19 mouse cellular contexts compared by ENCODE assay signal in genomic region chr15:91651493-91651892, GRCm38 (mm10). TPM values are rescaled to one million over a fixed set of nuclear protein-coding genes. Genes with fewer than 3 reads are reported as not detected.
DNase-seq lines count a peak whose midpoint lies in the region; ATAC-seq lines count a peak whose summit lies in the region.
"Had no signal": no experiment of that assay in that cellular context is flagged by ENCODE, and none has a peak within 500 bp of the region (broad histone marks: within the 10 kb centered on the region; RNA-seq: fewer than 3 reads in every experiment).

No protein-coding gene starts in this region.

- ATAC-seq in CD4-positive, CD25-positive, alpha-beta regulatory T cell, adult 4 months: no peak
- peak; percentile 94 for ATAC-seq in megakaryocyte progenitor cell, adult 5-6 weeks (replicated peaks; ENCODE audit: poor library complexity)
- ATAC-seq: liver, postnatal 0 days had no signal

- intact Hi-C loops in heart, postnatal 36 days (cut with DNase I): no loop called here

- peak; percentile 13 for DNase-seq in CD4-positive, CD25-positive, alpha-beta regulatory T cell, adult 2 months (ENCODE audit: low read depth, low spot score)
- DNase-seq in 3134 (ENCODE audit: extremely low read depth, insufficient read length, low spot score): peak; percentile 44
- peak; percentile 34 for DNase-seq in brain, adult 2 months (ENCODE audit: low read depth, low spot score)
- no peak for DNase-seq in kidney, postnatal 4 days
- no peak for DNase-seq in heart, adult 8-10 months (ENCODE audit: low spot score)
- DNase-seq in heart, postnatal 36 days: no peak
- DNase-seq: adrenal gland, postnatal 25 days; cerebellum, adult 18-20 months; cerebellum, postnatal 36 days; gastrocnemius, adult 2 months; heart, adult 18-20 months; kidney, adult 18-20 months; kidney, postnatal 25 days; left cerebral cortex, postnatal 4 days; liver, postnatal 0 days; right cerebral cortex, postnatal 14 days; thymus, postnatal 25 days had no signal

RNA-seq across cellular contexts. Expression of gene Lrrk2, which starts 21.5 kb away (rescaled TPM):
- polyA plus RNA-seq in CD4-positive, CD25-positive, alpha-beta regulatory T cell, adult 4 months (2017; shearing (Covaris generic)): under 1 TPM in 1 of 2 experiments, not detected in 1; 0.37 TPM
- 20.6 and 22.8 TPM in 2 replicates for total RNA-seq in megakaryocyte progenitor cell, adult 5-6 weeks (2015)
- total RNA-seq in megakaryocyte progenitor cell, adult 5-6 weeks (2017): 13.5 and 24.9 TPM in 2 replicates
- total RNA-seq in heart, adult 8-10 months (2022): 10 to 100 TPM in 3 of 4 experiments, 1 to 10 TPM in 1; 9.1 to 14.4 (median 14.1) TPM
- 10 to 100 TPM; 12.5 to 14.3 TPM for total RNA-seq in heart, postnatal 36 days (2021)

Comparison
In these comparisons a context has a peak if more than half of its experiments do, and no peak if none do; other contexts are left out.
1. DNase-seq: peak in CD4-positive, CD25-positive, alpha-beta regulatory T cell, adult 2 months (single experiment), 3134 (single experiment) and brain, adult 2 months (single experiment); none in kidney, postnatal 4 days (0 of 2), heart, adult 8-10 months (single experiment) and heart, postnatal 36 days (0 of 2).